Mouse (Mus musculus): ENCODE data around the gene Efna3. TPM values are rescaled to one million over a fixed set of nuclear protein-coding genes. Genes with fewer than 3 reads are reported as not detected.

Efna3 gene
- polyA plus RNA-seq, 1 experiment from 2014 or later: 78.0 TPM

Other genes with a start within 250 kb of the Efna3 start
- gene Rusc1, start 229.7 kb downstream of the Efna3 start, polyA plus RNA-seq (2015; fragmentation: Nextera tagmentation; extraction: Ambion mirVana): 101 and 112 TPM in 2 replicates
- gene Gm43738, start 221.9 kb downstream of the Efna3 start, polyA plus RNA-seq (2015; fragmentation: Nextera tagmentation; extraction: Ambion mirVana): not detected in 2 replicates
- gene Fdps, start 221.0 kb downstream of the Efna3 start, polyA plus RNA-seq (2015; fragmentation: Nextera tagmentation; extraction: Ambion mirVana): 511 and 525 TPM in 2 replicates
- 0.10 and 0.11 TPM in 2 replicates for gene Pklr, start 186.8 kb downstream of the Efna3 start, polyA plus RNA-seq (2015; fragmentation: Nextera tagmentation; extraction: Ambion mirVana)
- gene Hcn3, start 162.8 kb downstream of the Efna3 start, polyA plus RNA-seq (2015; fragmentation: Nextera tagmentation; extraction: Ambion mirVana): 58.1 and 58.4 TPM in 2 replicates
- gene Clk2, start 158.2 kb downstream of the Efna3 start, polyA plus RNA-seq (2015; fragmentation: Nextera tagmentation; extraction: Ambion mirVana): 17.3 and 18.8 TPM in 2 replicates
- 166 and 172 TPM in 2 replicates for gene Scamp3, start 145.5 kb downstream of the Efna3 start, polyA plus RNA-seq (2015; fragmentation: Nextera tagmentation; extraction: Ambion mirVana)
- gene Fam189b, start 139.8 kb downstream of the Efna3 start, polyA plus RNA-seq (2015; fragmentation: Nextera tagmentation; extraction: Ambion mirVana): 35.4 and 40.8 TPM in 2 replicates
- gene Gba, start 120.0 kb downstream of the Efna3 start, polyA plus RNA-seq (2015; fragmentation: Nextera tagmentation; extraction: Ambion mirVana): 51.8 and 54.0 TPM in 2 replicates
- 47.5 and 53.0 TPM in 2 replicates for gene Thbs3, start 107.8 kb downstream of the Efna3 start, polyA plus RNA-seq (2015; fragmentation: Nextera tagmentation; extraction: Ambion mirVana)
- gene Mtx1, start 95.9 kb downstream of the Efna3 start, polyA plus RNA-seq (2015; fragmentation: Nextera tagmentation; extraction: Ambion mirVana): 163 and 166 TPM in 2 replicates
- 0.59 and 0.90 TPM in 2 replicates for gene Muc1, start 93.9 kb downstream of the Efna3 start, polyA plus RNA-seq (2015; fragmentation: Nextera tagmentation; extraction: Ambion mirVana)
- 205 and 227 TPM in 2 replicates for gene Krtcap2, start 77.0 kb downstream of the Efna3 start, polyA plus RNA-seq (2015; fragmentation: Nextera tagmentation; extraction: Ambion mirVana)
- gene Trim46, start 76.7 kb downstream of the Efna3 start, polyA plus RNA-seq (2015; fragmentation: Nextera tagmentation; extraction: Ambion mirVana): 78.7 and 87.1 TPM in 2 replicates
- 64.3 and 79.8 TPM in 2 replicates for gene Dpm3, start 63.6 kb downstream of the Efna3 start, polyA plus RNA-seq (2015; fragmentation: Nextera tagmentation; extraction: Ambion mirVana)
- gene Slc50a1, start 52.4 kb downstream of the Efna3 start, polyA plus RNA-seq (2015; fragmentation: Nextera tagmentation; extraction: Ambion mirVana): 39.4 and 43.9 TPM in 2 replicates
- gene Efna1, start 41.8 kb downstream of the Efna3 start, polyA plus RNA-seq (2015; fragmentation: Nextera tagmentation; extraction: Ambion mirVana): 8.4 and 9.9 TPM in 2 replicates
- 3.9 and 5.0 TPM in 2 replicates for gene Efna4, start 15.1 kb upstream of the Efna3 start, polyA plus RNA-seq (2015; fragmentation: Nextera tagmentation; extraction: Ambion mirVana)
- gene Adam15, start 27.0 kb upstream of the Efna3 start, polyA plus RNA-seq (2015; fragmentation: Nextera tagmentation; extraction: Ambion mirVana): 74.6 and 84.1 TPM in 2 replicates
- gene Dcst2, start 39.0 kb upstream of the Efna3 start, polyA plus RNA-seq (2015; fragmentation: Nextera tagmentation; extraction: Ambion mirVana): 0.10 and 0.11 TPM in 2 replicates
- 0.66 and 1.1 TPM in 2 replicates for gene Dcst1, start 42.3 kb upstream of the Efna3 start, polyA plus RNA-seq (2015; fragmentation: Nextera tagmentation; extraction: Ambion mirVana)
- 0.79 and 0.88 TPM in 2 replicates for gene Zbtb7b, start 71.8 kb upstream of the Efna3 start, polyA plus RNA-seq (2015; fragmentation: Nextera tagmentation; extraction: Ambion mirVana)
- 0.60 TPM in 1 of 2 replicates, not detected in the other for gene Lenep, start 79.8 kb upstream of the Efna3 start, polyA plus RNA-seq (2015; fragmentation: Nextera tagmentation; extraction: Ambion mirVana)
- gene Flad1, start 88.9 kb upstream of the Efna3 start, polyA plus RNA-seq (2015; fragmentation: Nextera tagmentation; extraction: Ambion mirVana): 34.7 and 36.6 TPM in 2 replicates
- 87.9 and 91.5 TPM in 2 replicates for gene Cks1b, start 95.4 kb upstream of the Efna3 start, polyA plus RNA-seq (2015; fragmentation: Nextera tagmentation; extraction: Ambion mirVana)
- 16.9 and 23.8 TPM in 2 replicates for gene Shc1, start 95.5 kb upstream of the Efna3 start, polyA plus RNA-seq (2015; fragmentation: Nextera tagmentation; extraction: Ambion mirVana)
- gene Pygo2, start 107.2 kb upstream of the Efna3 start, polyA plus RNA-seq (2015; fragmentation: Nextera tagmentation; extraction: Ambion mirVana): 34.1 and 45.6 TPM in 2 replicates
- 25.0 and 26.4 TPM in 2 replicates for gene Pbxip1, start 113.7 kb upstream of the Efna3 start, polyA plus RNA-seq (2015; fragmentation: Nextera tagmentation; extraction: Ambion mirVana)
- gene Pmvk, start 131.6 kb upstream of the Efna3 start, polyA plus RNA-seq (2015; fragmentation: Nextera tagmentation; extraction: Ambion mirVana): 137 and 156 TPM in 2 replicates
- 9.0 and 10.4 TPM in 2 replicates for gene Kcnn3, start 197.2 kb upstream of the Efna3 start, polyA plus RNA-seq (2015; fragmentation: Nextera tagmentation; extraction: Ambion mirVana)